Mouse (Mus musculus) lung, postnatal 0 days (tissue): ENCODE data around the gene Emilin2. TPM values are rescaled to one million over a fixed set of nuclear protein-coding genes. Genes with fewer than 3 reads are reported as not detected.

Experiments used
- ATAC-seq: fragments of 200-750 bp; cut with Nextera tagmentation; 2 replicates; pipeline ENCODE4 v1.8.0; 2017; ENCODE audit warnings: moderate library complexity
- DNase-seq: peaks from one replicate; pipeline ENCODE4 v3.0.0-alpha.2; 2016; ENCODE audit warnings: low spot score
- H3K27ac ChIP-seq: fragments of 300-500 bp; sonication (generic); 2 replicates; pipeline ENCODE4 v1.5.1; 2014; ENCODE audit warnings: antibody characterized with exemption, mild to moderate bottlenecking, low read length, mixed read lengths
- H3K27me3 ChIP-seq: fragments of 300-500 bp; sonication (generic); replicated peaks from 2 replicates; pipeline ENCODE4 v1.6.1; 2014; ENCODE audit warnings: low read length, mixed read lengths; ENCODE audit not compliant: insufficient read depth
- H3K36me3 ChIP-seq: fragments of 300-500 bp; sonication (generic); 2 replicates; pipeline ENCODE4 v1.6.1; 2014; ENCODE audit warnings: low read length, mixed read lengths; ENCODE audit not compliant: insufficient read depth
- H3K4me1 ChIP-seq: fragments of 300-500 bp; sonication (generic); 2 replicates; pipeline ENCODE4 v1.6.1; 2014; ENCODE audit warnings: antibody characterized with exemption, low read depth, low read length, mixed read lengths; ENCODE audit not compliant: insufficient read depth
- H3K4me2 ChIP-seq: fragments of 300-500 bp; sonication (generic); replicated peaks from 2 replicates; pipeline ENCODE4 v1.6.1; 2014; ENCODE audit warnings: low read depth, mild to moderate bottlenecking, low read length, moderate library complexity, mixed read lengths
- H3K4me3 ChIP-seq: fragments of 300-500 bp; sonication (generic); 2 replicates; pipeline ENCODE4 v1.5.1; 2014; ENCODE audit warnings: low read depth, low read length
- H3K9ac ChIP-seq: fragments of 300-500 bp; sonication (generic); replicated peaks from 2 replicates; pipeline ENCODE4 v1.6.1; 2014; ENCODE audit warnings: low read depth, mild to moderate bottlenecking
- H3K9me3 ChIP-seq: fragments of 300-500 bp; sonication (generic); 2 replicates; pipeline ENCODE4 v1.6.1; 2016; ENCODE audit warnings: low read length, mixed read lengths
- CTCF ChIP-seq: IDR thresholded peaks from 2 replicates; pipeline ENCODE4 v1.5.1; 2016; ENCODE audit warnings: antibody characterized with exemption, mild to moderate bottlenecking
- EP300 ChIP-seq: IDR thresholded peaks from 2 replicates; pipeline ENCODE4 v1.6.1; 2016; ENCODE audit warnings: antibody characterized with exemption, mild to moderate bottlenecking, control low read depth
- WGBS: fragments of 180-500 bp; shearing (Covaris S2); extraction: QIAGEN DNeasy Blood & Tissue Kit; methylation state at CpG from one replicate; pipeline ENCODE4 v1.1.7; 2014; 5-methylcytosine and 5-hydroxymethylcytosine counted together
- polyA plus RNA-seq: library from polyadenylated mRNA; unstranded; fragments of >200 nt; fragmentation: Nextera tagmentation; extraction: Ambion mirVana; gene quantifications from 2 replicates; pipeline ENCODE4 v1.2.1, GENCODE M21; 2015

Emilin2 gene
- polyA plus RNA-seq, 1 experiment from 2014 or later, result 5.0 TPM

DNA sequence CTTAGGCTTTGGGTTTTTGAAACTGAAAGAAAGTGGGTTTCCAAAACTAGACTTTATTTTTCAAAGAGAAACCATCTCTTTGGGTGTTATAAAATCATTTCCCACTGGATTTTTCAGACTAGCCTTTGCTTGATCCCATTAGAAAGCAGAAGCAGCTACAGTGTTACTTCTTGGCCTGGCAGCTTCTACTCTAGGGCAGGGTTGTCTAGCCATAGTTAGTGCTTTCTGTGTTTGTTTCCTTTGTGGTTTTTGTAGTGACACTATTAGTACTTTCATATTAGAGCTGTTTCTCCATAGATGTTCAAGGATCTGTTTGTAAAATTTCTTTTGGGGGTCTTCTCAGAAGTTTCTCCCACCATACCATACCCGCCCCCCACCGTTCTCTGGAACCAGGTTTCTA, 95.5 kb downstream of the Emilin2 start:
- 97% methylated on average over 2 of the region's 2 CpGs for WGBS
- TF ChIP-seq EP300 (no peak), CTCF (no peak)
- no peak overlapping the region for H3K9ac ChIP-seq
- H3K4me1 ChIP-seq, result peaks cover 4% of the 10 kb centered on the region; the same call in 1 of the 2 replicates
- DNase-seq (no peak), ATAC-seq (no peak)
- H3K4me3 ChIP-seq, result no peak overlapping the region
- no peaks in the 10 kb centered on the region for H3K9me3 ChIP-seq
- H3K4me2 ChIP-seq, result no peak overlapping the region
- H3K36me3 ChIP-seq, result no peaks in the 10 kb centered on the region
- no peaks in the 10 kb centered on the region for H3K27me3 ChIP-seq
- no peak overlapping the region for H3K27ac ChIP-seq

GRCm38 (mm10) chr17:71215241-71215839, 96.4 kb downstream of the Emilin2 start:
- Histone ChIP-seq H3K4me2 (no peak overlapping the region), H3K4me1 (peaks cover 4% of the 10 kb centered on the region; the same call in 1 of the 2 replicates), H3K4me3 (no peak overlapping the region), H3K36me3 (no peaks in the 10 kb centered on the region), H3K27ac (no peak overlapping the region), H3K9me3 (no peaks in the 10 kb centered on the region), H3K27me3 (no peaks in the 10 kb centered on the region), H3K9ac (no peak overlapping the region)
- 54% methylated on average over 2 of the region's 2 CpGs for WGBS
- TF ChIP-seq CTCF, result no peak
- TF ChIP-seq EP300, result no peak
- ATAC-seq, result no peak
- no peak for DNase-seq

DNA sequence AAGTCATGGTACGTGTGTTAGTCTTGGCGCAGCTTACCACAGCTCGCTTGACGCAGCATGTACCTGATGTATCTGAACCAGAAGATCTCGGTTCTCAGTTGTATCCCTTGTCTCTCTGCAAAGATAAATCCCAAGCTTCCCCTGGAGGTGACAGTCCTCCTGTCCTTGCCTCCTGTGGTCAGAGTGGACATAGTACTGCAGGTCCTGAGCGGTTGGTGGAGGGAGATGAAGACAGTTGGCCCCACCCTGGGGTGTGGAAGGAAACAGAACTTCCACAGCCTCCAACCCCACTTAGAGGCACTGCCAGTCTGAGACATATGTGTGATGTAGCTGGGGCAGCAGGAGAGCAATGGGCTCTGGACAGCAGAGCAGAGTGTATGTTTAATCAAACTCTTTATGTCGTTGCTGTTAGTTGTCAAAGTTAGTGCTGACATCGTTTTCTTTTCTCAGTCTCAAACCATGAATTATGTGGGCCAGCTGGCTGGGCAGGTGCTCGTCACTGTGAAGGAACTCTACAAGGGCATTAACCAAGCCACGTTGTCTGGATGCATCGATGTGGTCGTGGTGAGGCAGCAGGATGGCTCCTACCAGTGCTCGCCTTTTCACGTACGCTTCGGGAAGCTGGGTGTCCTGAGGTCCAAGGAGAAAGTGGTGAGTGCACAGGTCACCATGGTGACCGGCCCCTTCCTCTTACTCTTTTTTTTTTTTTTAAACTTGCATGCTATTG, 97.1 kb downstream of the Emilin2 start:
- H3K9me3 ChIP-seq, result no peaks in the 10 kb centered on the region
- no peak for DNase-seq
- H3K27me3 ChIP-seq, result no peaks in the 10 kb centered on the region
- H3K36me3 ChIP-seq, result no peaks in the 10 kb centered on the region
- WGBS, result 70% methylated on average over 17 of the region's 17 CpGs
- ATAC-seq, result no peak
- peaks cover 3% of the 10 kb centered on the region; the same call in 1 of the 2 replicates for H3K4me1 ChIP-seq
- no peak overlapping the region for H3K4me2 ChIP-seq
- no peak overlapping the region for H3K9ac ChIP-seq
- no peak overlapping the region for H3K27ac ChIP-seq
- H3K4me3 ChIP-seq, result no peak overlapping the region
- TF ChIP-seq CTCF (no peak), EP300 (no peak)

GRCm38 (mm10) chr17:71213666-71214065, 98.1 kb downstream of the Emilin2 start:
- WGBS, result 53% methylated on average over 1 of the region's 1 CpGs
- no peak for TF ChIP-seq EP300
- no peak for TF ChIP-seq CTCF
- H3K4me2 ChIP-seq, result no peak overlapping the region
- H3K4me1 ChIP-seq, result no peaks in the 10 kb centered on the region; the same call in 1 of the 2 replicates
- H3K27ac ChIP-seq, result no peak overlapping the region
- ATAC-seq (no peak), DNase-seq (no peak)
- H3K36me3 ChIP-seq, result no peaks in the 10 kb centered on the region
- H3K27me3 ChIP-seq, result no peaks in the 10 kb centered on the region
- no peak overlapping the region for H3K4me3 ChIP-seq
- H3K9ac ChIP-seq, result no peak overlapping the region
- H3K9me3 ChIP-seq, result no peaks in the 10 kb centered on the region

DNA sequence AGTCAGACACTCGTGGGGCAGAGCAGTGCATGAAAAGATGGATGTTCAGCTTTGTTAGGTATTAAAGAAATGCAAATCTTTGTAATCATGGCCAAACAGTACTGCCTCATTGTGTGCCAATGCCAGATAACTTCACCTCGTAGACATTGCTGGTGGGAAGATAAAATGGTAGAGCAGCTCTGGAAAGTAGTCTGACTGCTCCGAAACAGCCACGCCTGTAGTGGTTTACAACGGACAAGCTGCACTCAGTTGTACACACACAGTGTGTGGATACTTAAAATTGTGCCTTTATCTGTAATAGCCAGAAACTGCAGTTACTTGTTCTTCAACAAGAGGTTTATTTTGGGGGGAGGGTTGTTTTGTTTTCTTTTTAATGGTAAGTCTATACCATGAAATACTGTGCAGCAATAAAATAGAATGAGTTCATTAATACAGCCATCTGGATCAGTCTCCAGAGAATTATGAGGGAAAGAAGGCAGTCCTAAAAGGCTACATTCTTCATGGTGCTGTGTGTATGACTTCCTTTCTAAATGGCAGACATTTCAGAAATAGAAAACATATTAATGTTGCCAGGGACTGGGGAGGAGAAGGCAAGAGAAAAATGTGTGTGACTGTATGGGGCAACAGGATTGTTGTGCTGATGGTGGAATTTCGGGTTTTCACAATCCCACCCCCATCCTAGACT, 99.7 kb downstream of the Emilin2 start:
- ATAC-seq, result no peak
- TF ChIP-seq EP300 (no peak), CTCF (no peak)
- 66% methylated on average over 6 of the region's 6 CpGs for WGBS
- no peak overlapping the region for H3K4me3 ChIP-seq
- H3K9me3 ChIP-seq, result no peaks in the 10 kb centered on the region
- H3K4me1 ChIP-seq, result no peaks in the 10 kb centered on the region; the same call in 1 of the 2 replicates
- no peaks in the 10 kb centered on the region for H3K27me3 ChIP-seq
- no peak overlapping the region for H3K9ac ChIP-seq
- no peak overlapping the region for H3K27ac ChIP-seq
- no peak overlapping the region for H3K4me2 ChIP-seq
- DNase-seq, result no peak
- H3K36me3 ChIP-seq, result no peaks in the 10 kb centered on the region

DNA sequence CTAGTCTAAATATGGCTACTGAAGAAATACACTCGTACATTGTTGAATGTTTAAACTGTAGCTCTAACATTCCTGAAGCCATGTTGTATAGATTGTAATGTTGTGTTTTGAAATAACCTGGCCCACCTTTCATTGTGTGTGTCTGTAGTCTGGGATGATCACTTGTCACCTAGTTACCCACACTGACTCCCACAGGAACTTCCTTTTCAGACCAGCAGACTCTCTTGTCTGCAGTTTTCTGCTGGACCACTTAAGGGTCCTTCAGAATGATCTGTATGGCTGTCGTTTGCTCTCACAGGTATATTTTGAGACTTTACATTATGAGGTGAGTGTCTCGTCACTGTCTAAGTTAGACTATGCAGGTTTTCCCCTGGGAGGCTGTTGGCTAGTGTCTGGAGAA, 101.8 kb downstream of the Emilin2 start:
- WGBS, result 49% methylated on average over 3 of the region's 3 CpGs
- H3K4me1 ChIP-seq, result no peaks in the 10 kb centered on the region; the same call in 1 of the 2 replicates
- H3K4me2 ChIP-seq, result no peak overlapping the region
- no peak overlapping the region for H3K9ac ChIP-seq
- DNase-seq, result no peak
- no peak overlapping the region for H3K4me3 ChIP-seq
- no peak overlapping the region for H3K27ac ChIP-seq
- TF ChIP-seq CTCF, result no peak
- no peak for TF ChIP-seq EP300
- H3K27me3 ChIP-seq, result no peaks in the 10 kb centered on the region
- no peaks in the 10 kb centered on the region for H3K9me3 ChIP-seq
- no peak for ATAC-seq
- no peaks in the 10 kb centered on the region for H3K36me3 ChIP-seq
